Mouse (Mus musculus): ENCODE measurements around the gene Pip4k2b. TPM values are rescaled to one million over a fixed set of nuclear protein-coding genes. Genes with fewer than 3 reads are reported as not detected.

Pip4k2b gene
- 4.6 TPM for polyA plus RNA-seq (2014; fragmentation: Illumina TruSeq; extraction: RNeasy Lipid Tissue Mini Kit (QIAGEN cat#74804); ENCODE audit: low read depth, low replicate concordance)

GRCm38 (mm10) chr11:97744063-97744717 is at the start of gene Pip4k2b:
TSS of gene Pip4k2b (minus strand) at chr11:97744704.

DNA sequence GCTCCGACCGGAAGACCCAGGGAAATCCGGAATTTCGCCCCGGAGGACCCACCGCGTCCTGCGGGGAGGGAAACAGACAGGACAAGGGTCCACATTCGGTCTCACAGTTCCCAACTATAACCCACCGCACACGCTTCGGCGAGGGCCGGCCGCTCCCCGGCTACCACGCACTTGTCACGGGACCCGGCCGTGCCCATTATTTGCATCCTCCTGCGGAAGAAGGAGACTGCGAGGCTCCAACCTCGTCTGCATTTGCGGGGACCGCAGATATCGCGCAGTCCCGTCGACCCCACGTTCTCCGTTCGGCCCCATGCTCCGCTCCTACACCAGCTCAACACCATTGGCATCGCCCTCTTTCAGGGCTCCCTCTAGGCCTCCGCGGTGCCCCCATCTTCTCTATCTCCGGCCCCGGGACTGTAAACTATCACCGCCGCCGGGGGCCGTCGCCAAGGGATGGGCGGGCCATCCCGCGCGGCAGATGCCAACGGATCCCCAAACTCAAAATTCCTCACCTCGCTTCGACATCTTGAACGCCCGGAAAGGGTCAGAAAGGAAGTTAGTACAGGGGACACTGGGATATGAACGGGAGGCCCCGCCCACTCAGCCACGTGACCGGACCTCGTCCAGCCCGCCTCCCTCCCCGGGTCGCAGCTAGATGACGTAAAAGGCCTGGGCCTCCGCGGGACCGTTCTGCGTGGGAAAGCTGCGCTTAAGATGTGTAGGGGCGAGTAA is 37.5 kb upstream of the Pip4k2b start, which contains the start of gene Rpl23:
Gene Rpl23 (minus strand): TSS at position 606 of the 732 bp plus-strand sequence.

DNA sequence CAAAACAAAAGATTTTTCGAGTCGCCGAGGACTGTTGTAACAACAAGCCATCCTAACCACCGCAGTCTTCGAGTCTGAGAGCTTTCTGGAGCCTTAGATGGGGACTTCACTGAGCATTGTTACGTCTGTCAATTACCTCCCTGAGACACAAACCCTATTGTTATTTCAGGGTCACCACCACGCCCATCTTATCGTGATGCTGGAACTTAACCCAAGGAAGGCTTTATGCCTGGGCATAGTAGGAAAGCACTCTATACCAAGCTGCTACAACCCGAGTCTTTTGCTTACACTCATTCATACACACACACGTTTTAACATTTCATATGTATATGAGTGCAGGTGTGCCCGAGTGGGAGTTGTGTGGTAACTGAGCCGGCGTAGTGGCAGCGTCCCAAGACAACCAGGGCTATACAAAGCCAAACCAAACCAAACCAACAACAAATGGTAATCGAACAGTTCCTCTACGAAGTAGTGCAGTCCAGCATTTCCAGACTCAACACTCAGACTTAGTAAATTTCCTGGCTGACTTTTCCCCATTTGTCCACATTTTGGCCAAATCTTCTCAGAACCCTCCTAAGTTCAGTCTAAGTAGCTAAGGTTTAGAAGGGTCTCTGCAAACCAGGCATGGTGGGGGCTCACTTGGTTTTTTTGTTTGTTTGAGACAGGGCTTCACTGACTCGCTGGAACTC is 31.4 kb upstream of the Pip4k2b start, which contains the start of gene 1700001P01Rik:
Gene 1700001P01Rik (minus strand): TSS at position 111 of the 689 bp plus-strand sequence.

GRCm38 (mm10) chr11:97766154-97766881 is 21.8 kb upstream of the Pip4k2b start, which contains the start of gene Cwc25:
TSS of gene Cwc25 (minus strand) at chr11:97766556.

GRCm38 (mm10) chr11:97703039-97703826 is 41.3 kb downstream of the Pip4k2b start, which contains the start of gene Psmb3:
TSS of gene Psmb3 (plus strand) at chr11:97703399.

DNA sequence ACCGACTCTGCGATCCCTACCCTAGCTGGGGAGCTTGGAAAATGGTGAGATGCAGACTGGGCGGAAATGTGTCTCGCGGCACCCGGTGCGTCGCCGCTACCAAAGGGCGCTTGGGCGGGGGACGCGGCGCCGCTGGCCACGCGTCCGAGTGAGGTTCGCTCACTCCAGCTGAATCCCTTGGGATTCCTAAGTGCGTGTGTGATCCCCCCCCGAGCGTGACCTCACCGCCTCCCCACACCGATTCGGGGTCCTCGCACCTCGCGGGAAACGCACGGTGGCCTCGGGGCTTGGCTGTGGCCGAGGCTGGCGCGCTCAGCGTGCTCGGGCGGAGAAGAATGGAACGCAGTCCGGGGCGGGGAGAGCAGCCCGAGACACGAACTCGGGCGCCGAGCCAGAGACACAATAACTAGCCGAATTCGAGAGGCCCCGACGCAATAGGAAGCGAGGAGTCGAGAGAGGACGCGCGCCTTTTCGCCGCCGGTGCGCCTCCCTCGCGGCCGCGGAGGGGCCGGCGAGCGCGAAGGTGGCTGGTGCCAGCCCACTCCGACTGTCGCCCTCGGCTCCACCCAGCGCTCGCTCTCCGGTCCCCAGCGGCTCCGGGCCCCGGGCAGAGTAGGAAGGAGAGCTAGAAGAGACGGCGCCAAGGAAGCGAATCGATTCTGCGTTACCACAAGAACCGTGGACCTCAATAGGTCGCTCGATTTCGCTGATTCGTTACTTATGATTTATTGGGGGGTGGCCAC is 44.3 kb downstream of the Pip4k2b start, which contains the start of gene Pcgf2:
Gene Pcgf2 (minus strand): TSS at position 495 of the 743 bp plus-strand sequence.

DNA sequence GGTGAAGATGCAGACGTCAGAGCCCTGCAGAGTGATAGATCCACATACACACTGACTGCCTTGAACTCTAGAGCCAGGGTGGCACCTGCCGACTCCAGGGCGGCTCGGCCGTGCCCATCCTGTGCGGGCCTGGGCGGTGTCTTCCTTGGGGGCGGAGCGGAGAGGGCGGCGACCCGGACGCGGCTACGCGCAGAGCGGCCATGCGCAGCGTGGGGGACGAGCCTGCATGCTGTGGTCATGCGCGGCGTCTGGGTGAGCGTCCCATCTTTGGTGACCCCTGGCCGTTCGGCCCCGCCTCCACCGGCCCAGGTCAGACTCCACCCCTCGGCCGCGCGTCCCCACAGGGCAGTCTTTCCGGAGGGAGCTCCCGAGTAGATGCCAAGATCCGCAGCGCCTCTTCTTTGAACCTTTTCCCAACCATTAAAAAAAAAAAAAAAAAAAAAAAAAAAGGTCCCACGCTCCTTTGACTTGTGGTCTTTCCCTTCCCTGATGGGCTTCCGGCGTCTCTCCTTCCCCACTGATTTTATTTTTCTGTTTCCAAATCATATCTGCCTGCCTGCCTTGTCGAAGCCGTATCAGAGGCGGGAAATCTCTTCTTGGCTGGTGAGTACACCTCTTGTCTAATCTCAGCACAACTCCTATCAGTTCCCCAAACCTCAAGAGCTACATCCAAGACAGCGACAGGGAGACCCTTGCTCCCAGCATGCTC is 58.7 kb downstream of the Pip4k2b start, which contains the start of gene Cisd3:
Gene Cisd3 (plus strand): TSS at position 214 of the 709 bp plus-strand sequence.

Other genes starting within 250 kb of the Pip4k2b start
- gene 4933428G20Rik, start 244.4 kb downstream of the Pip4k2b start, polyA plus RNA-seq (2014; fragmentation: Illumina TruSeq; extraction: RNeasy Lipid Tissue Mini Kit (QIAGEN cat#74804); ENCODE audit: low read depth, low replicate concordance): not detected
- 0.77 TPM for gene Srcin1, start 168.5 kb downstream of the Pip4k2b start, polyA plus RNA-seq (2014; fragmentation: Illumina TruSeq; extraction: RNeasy Lipid Tissue Mini Kit (QIAGEN cat#74804); ENCODE audit: low read depth, low replicate concordance)
- not detected for gene Epop, start 115.0 kb downstream of the Pip4k2b start, polyA plus RNA-seq (2014; fragmentation: Illumina TruSeq; extraction: RNeasy Lipid Tissue Mini Kit (QIAGEN cat#74804); ENCODE audit: low read depth, low replicate concordance)
- 4.9 TPM for gene Mllt6, start 81.3 kb downstream of the Pip4k2b start, polyA plus RNA-seq (2014; fragmentation: Illumina TruSeq; extraction: RNeasy Lipid Tissue Mini Kit (QIAGEN cat#74804); ENCODE audit: low read depth, low replicate concordance)
- 12.9 TPM for gene Cisd3, start 58.9 kb downstream of the Pip4k2b start, polyA plus RNA-seq (2014; fragmentation: Illumina TruSeq; extraction: RNeasy Lipid Tissue Mini Kit (QIAGEN cat#74804); ENCODE audit: low read depth, low replicate concordance)
- gene Pcgf2, start 44.2 kb downstream of the Pip4k2b start, polyA plus RNA-seq (2014; fragmentation: Illumina TruSeq; extraction: RNeasy Lipid Tissue Mini Kit (QIAGEN cat#74804); ENCODE audit: low read depth, low replicate concordance): 2.9 TPM
- 7.2 TPM for gene Psmb3, start 41.3 kb downstream of the Pip4k2b start, polyA plus RNA-seq (2014; fragmentation: Illumina TruSeq; extraction: RNeasy Lipid Tissue Mini Kit (QIAGEN cat#74804); ENCODE audit: low read depth, low replicate concordance)
- 11.6 TPM for gene Cwc25, start 21.9 kb upstream of the Pip4k2b start, polyA plus RNA-seq (2014; fragmentation: Illumina TruSeq; extraction: RNeasy Lipid Tissue Mini Kit (QIAGEN cat#74804); ENCODE audit: low read depth, low replicate concordance)
- gene 1700001P01Rik, start 31.2 kb upstream of the Pip4k2b start, polyA plus RNA-seq (2014; fragmentation: Illumina TruSeq; extraction: RNeasy Lipid Tissue Mini Kit (QIAGEN cat#74804); ENCODE audit: low read depth, low replicate concordance): not detected
- 1,275 TPM for gene Rpl23, start 37.7 kb upstream of the Pip4k2b start, polyA plus RNA-seq (2014; fragmentation: Illumina TruSeq; extraction: RNeasy Lipid Tissue Mini Kit (QIAGEN cat#74804); ENCODE audit: low read depth, low replicate concordance)
- 32.3 TPM for gene Lasp1, start 54.3 kb upstream of the Pip4k2b start, polyA plus RNA-seq (2014; fragmentation: Illumina TruSeq; extraction: RNeasy Lipid Tissue Mini Kit (QIAGEN cat#74804); ENCODE audit: low read depth, low replicate concordance)
- 3.2 TPM for gene B230217C12Rik, start 96.1 kb upstream of the Pip4k2b start, polyA plus RNA-seq (2014; fragmentation: Illumina TruSeq; extraction: RNeasy Lipid Tissue Mini Kit (QIAGEN cat#74804); ENCODE audit: low read depth, low replicate concordance)
- 3.6 TPM for gene Fbxo47, start 139.4 kb upstream of the Pip4k2b start, polyA plus RNA-seq (2014; fragmentation: Illumina TruSeq; extraction: RNeasy Lipid Tissue Mini Kit (QIAGEN cat#74804); ENCODE audit: low read depth, low replicate concordance)
- gene Plxdc1, start 241.7 kb upstream of the Pip4k2b start, polyA plus RNA-seq (2014; fragmentation: Illumina TruSeq; extraction: RNeasy Lipid Tissue Mini Kit (QIAGEN cat#74804); ENCODE audit: low read depth, low replicate concordance): not detected